Mouse (Mus musculus) embryo, embryonic 11.5 days (tissue): ENCODE data around the gene Nmnat2.

ENCODE experiments used
- DNase-seq: peaks from one replicate; pipeline ENCODE4 v3.0.0-alpha.2; 2012; ENCODE audit warnings: low read depth, low spot score

The Nmnat2 gene

DNA sequence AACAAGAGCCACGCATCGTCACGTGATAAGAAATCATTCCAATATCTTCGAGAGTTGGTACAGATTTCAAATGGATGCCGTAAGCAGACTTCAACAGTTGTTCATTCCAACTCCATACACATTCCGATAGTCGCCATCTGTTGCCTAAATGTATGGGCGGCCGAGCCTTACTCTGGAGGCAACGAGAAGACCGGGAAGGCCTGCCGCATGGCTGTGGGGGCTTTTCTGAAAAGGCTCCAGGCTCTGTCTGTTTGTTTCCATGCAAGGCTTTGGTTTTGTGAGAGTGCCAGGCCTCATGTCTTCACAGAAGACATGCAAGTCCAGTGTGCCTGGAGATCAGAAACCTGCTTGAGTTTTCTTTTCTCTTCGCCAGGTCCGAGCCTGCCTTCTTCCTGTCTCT lies 28.6 kb downstream of the Nmnat2 start:
- no peak for DNase-seq

DNA sequence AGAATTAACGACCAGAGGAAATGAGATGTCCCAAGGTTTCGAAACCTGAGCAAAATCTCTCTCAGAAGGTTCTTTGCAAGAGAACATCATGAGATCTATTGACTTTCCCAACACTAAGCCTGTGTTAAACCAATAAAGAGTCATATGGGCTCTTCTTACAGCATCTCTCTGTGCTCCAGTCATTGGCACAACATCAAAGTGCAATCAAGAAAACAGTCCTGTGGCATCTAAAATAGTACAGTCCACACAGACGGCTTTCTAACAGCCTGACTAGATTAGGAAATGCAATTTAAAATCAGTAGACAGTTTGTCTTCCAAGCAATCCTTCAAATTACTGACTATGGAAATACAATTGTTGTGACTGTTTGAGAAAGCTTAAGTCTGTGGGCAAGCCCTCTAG lies 32.2 kb downstream of the Nmnat2 start:
- DNase-seq: no peak

DNA sequence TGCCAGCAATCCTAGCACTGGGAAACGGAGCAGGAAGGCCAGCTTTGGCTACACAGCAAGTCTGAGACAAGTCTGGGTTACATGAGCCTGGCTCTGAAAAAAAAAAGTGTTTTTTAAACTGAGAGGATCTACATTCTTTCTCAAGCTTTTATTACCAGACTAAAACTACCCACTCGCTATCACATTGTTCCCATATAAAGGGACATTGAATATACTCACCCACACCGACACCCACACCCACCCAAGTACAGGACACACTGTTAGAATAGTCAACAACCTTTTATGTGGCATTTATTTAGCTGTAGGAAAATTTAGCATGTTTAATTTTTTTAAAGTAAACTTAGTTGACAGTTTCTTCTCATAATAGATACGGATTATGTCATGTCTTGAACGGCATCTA lies 35.3 kb downstream of the Nmnat2 start:
- no peak for DNase-seq

DNA sequence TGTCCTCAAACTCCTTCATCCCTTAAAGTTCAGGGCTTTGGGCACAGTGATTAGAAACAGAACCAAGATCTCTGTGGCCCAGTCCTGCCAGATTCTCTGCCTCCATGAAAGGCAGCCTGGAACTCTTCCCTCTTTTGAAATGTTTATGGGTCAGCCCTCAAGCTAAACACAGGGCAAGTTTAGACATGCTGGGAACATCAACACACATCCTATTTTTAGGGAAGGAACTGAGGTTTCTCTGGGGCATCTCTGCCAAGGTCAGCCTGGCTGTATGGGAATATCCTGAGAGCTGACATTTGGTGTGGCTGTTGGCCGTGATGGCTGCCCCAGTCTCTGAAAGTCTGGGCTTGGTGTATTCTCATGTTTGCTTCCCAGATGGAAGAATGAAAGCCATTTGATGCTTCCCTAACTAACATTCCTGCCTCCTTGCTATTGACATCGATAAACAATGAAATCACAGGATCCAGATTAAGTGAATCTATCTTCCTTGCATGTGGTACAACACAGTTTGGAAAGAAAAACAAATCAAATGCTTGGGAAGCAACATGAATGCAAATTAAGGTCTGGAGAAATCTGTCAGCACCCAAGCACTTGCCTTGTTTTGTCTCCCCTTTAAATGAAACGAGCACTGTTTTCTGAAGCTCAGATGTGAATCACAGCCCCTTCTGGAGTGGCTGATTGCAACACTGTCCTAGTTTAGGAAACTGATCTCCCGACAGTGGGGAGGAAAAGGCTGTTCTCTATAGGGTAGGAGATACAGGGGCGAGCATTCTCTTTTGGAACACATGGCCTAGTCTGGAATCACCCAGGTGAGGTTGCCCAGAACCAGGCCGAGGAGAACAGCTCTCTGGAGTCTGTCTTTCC lies 37.7 kb downstream of the Nmnat2 start:
- no peak for DNase-seq

DNA sequence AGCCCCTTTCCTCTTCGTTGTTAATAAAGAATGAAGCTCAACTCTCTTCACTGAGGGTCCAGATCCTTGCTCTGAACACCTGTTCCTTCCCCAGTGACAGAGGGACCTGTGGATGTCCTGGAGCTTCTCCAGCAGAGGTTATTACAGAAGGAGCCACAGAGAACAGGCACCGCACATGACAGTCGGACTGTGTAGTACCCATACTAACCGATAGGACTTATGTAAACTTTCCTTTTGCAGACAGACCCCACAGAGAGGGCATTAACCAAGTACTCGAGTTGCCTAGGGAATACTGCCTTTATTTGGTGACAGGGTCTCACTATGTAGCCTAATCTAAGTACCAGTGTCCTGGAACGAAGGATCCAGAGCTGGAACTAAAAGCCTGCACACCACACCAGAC lies 39.0 kb downstream of the Nmnat2 start:
- DNase-seq: no peak

DNA sequence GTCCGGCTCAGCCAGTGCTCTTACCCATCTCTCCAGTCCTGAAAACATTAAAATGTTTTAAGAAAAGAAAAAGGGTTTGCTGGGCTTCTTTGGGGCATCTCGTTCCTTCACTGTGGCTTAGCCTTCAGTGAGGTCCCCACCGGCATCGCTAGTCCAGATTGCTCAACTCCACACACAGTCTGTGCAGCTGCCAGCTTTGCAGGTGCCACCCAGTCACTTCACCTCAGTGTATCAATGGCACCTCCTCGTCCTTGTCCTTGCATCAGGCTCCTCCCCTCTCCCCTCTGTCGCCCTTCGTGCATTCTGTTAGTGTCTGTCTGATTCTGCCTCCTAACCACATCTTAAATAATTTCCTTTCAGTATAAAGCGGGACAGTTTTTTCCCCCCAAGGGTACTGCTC lies 45.2 kb downstream of the Nmnat2 start:
- DNase-seq: no peak

DNA sequence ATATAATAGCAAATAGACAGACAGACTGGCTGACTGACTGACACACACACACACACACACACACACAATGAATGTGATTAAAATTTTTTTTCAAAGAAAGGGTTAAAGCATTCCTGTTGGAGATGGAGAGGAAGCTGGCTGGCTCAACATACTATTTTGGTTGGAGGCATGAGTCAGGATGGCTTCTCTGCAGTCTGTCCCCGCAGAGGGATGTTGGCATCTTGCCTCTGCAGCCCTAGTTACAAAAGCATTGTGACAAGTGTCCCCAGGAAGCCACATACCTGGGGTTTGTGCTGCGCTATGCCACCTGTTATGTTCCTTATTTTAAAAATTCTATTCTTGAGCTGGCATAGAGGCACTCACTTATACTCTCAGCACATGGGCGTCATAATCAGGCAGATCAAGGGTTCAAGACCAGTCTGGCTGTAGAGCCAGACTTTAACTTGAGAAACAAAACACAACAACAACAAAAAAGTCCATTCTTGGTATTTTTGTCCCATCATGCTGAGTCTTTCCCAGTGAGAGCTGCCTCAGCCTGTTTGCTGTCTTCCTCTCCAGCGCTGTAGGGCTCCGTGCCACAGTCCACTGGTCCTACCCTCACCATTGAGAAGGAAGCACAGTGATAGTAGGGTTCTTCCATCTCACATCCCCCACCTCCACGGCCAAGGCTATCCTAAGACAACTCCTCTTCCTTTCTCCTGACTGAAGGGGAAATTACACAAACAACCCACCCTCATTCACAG lies 45.9 kb downstream of the Nmnat2 start:
- DNase-seq: no peak

DNA sequence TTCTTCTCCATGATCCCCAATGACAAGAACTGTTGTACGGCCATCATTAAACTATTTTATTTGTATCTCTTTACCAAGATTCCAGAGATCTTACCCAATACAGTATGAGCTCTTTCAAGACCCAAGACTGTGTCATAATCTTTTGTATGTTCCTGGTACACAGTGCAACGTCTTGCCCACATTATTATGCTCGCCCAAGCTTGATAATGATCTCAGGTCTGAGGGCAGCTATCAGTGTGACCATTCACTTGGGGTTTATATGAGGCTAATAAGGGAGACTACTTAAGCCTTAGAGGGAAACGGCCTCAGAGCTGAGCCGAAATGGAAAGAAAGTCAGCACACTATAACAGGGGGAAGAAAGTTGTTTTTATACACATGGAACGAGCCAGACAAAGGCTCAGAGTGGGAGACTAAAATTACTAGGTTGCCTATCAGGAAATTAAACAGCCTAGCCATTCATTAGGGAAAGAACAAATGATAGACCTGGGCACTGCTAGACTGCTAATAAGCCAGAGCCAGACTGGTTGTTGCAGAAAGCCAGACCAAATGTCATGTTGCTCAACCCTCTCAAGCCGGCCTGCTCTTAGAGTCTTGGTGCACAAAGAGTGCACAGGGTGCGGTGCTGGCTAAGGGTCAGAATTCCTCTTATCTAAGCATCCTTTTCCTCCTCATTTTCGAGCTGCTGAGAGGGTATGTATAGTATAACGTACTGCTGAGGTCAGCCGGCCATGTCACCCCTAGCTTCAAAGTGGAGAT lies 47.7 kb downstream of the Nmnat2 start:
- no peak for DNase-seq

DNA sequence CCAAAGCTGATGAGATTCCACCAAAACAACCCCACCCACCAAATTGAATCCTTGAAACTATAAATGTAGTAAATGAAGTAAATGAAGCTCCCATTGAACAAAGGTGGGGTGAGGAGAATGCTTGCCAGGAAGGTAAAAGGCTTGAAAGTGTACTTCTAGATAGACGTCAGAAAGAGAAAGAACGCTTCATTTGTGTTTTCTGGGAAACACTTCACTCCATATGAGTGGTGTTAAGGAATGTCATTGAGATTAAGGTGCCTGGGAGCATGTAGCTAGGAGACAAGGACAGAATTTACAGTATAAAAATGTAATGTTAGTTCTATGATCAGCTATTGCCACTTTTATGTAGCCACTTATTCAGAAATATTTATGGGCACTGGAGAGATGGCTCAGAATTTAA lies 49.7 kb downstream of the Nmnat2 start:
- DNase-seq: no peak

DNA sequence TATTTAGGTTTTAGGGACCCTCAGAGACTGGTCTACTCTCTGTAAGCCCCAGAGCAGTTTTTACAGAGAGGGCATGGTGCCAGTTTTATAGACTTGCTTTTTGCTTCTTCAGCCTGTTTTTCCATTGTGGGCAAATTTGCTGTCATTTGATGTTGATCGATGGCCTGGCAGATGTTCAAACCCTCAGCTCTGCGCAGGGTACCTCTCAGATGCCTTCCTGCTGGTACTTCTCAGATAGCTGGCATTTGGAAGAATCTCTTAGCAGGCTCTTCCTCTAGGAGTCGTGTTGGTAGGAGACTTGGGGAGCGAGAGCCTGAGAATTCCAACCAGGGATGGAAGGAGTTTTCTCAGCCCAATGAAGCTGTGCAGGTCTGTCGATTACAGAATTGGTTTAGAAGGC lies 51.3 kb downstream of the Nmnat2 start:
- no peak for DNase-seq

DNA sequence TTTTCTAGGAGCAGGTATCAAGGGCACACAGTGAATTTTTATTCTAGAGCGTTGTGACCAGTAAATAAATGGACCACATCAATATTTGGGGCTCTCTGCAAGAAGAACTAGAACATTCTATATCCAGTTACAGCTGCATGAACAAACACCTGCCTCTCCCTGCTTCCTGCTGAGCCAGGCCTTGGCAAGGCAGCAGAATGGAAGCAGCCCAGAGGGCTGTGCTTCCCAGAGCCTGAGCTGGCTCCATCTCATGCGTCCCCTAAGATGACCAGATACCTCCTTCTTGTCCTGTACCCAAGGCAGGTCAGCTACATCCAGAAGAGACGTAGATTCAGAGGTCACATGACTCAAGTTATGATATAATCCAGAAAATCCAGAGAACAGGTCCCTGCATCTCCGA lies 52.0 kb downstream of the Nmnat2 start:
- DNase-seq: no peak

DNA sequence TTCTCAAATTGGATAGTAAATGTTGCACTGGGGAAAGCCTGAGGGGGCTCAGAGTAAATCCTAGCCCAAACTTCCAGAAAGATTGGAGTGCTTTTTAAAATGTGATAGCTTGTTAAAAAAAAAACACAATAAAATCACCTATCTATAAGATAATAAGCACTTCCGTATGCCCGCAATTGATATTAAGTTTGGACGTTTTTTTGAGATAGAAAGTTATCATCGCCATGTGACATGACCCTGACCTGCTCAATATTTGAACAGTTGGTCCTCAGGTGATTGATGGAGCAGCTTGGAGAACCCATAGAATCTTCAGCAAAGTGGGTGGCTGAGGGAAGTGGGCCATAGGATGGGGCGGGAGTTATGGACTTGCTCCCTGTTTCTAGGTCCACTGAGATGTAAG lies 52.5 kb downstream of the Nmnat2 start:
- no peak for DNase-seq

DNA sequence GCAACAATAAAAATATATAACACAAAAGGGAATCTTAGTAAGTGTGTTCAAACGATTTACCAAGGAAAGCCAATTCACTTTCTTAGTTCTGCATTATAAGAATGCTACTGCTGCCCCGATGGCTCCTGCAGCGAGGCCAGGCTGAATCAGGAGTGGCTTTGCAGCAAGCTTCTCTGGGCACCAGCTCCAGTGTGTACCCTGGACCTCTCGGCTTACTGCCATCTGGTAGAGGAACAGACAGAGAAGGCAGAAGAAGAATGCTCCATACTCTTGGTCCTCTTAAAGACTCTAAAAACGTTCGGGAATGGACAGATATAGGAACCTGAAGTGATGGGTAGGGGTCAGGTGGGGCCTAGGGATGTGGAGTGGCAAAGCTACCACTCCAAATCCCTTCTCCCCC lies 53.0 kb downstream of the Nmnat2 start:
- no peak for DNase-seq

DNA sequence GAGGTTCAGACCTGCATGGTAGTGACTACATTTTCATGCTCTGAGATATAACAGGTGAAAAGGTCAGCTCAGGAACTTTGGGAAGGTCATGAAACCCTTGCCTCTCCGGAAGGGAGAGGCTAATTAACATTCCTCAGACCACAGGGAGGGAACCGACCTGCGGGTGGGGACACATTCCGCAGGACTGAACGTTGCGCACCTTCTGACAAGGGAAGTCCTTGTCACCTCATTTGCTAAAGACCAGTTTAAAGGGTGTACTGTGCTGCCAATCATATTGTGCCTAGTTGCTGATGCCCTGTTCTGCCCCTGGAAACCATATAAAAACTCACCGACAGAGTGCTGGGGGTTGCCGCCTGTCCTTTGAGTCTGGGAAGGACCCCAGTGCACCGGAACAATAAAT lies 54.5 kb downstream of the Nmnat2 start:
- DNase-seq: no peak

DNA sequence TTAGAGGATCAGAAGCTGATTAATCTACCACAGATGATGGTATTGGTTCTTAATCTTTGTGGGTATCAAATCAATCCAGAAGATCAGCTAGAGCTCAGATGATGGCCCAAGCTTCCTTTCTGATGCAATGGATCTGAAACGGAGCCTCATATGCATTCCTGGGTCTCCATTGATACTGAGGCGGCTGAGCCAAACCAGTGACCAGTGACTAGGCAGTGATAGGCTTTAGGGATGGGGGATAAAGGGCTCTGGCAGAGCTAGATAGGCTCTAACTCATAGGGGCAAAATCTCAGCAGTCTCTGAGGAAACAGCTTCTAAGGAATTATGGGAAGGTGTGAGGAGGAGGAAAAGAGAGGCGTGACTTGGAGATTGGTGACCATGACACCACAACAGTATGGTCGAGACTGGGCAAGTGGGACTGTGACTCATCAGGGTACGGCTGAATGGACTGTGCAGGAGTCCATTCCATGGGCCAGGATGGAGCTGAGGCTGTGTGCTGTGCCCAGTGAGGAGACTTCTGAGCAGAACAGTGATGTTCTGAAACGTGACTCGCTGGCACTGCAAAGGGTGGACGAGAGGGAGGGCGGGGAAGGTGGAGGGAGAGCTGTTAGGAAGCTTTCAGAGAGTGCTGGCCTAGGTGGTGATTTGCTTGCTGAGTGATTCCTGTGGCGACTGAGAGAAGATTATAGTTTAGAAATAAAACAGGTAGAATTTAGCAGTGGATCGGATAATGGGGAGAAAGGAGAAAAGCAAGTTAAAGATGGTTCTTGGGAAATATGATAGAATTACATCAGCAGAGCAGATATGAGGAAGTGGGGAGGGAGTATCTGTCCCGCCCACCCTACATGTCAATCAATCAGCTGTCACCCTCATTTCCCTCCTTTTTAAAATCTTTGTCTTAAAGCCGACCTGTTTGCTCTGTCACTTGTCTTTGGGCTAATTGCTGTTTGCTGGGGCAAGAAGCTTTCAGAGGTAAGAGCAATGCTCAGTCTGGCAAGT lies 55.9 kb downstream of the Nmnat2 start:
- no peak for DNase-seq

DNA sequence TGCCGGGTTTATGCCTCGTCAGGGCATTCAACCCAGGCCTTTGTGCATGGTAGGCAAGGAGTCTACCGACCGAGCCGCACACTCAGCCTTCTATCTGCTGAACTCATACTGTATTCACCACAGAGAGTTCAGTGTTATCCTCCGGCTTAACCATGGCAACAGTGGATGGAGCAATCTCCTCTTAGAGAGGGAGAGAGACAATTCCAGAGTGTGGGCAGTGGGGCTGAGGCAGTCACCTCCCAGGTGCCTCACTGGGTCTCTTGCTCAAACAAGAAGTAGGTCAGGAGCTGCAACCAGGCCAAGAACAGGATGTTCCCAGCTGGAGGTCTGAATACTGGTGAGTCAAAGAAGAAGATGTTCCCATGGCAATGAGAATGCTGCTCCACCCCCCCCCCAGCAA lies 56.8 kb downstream of the Nmnat2 start:
- no peak for DNase-seq

DNA sequence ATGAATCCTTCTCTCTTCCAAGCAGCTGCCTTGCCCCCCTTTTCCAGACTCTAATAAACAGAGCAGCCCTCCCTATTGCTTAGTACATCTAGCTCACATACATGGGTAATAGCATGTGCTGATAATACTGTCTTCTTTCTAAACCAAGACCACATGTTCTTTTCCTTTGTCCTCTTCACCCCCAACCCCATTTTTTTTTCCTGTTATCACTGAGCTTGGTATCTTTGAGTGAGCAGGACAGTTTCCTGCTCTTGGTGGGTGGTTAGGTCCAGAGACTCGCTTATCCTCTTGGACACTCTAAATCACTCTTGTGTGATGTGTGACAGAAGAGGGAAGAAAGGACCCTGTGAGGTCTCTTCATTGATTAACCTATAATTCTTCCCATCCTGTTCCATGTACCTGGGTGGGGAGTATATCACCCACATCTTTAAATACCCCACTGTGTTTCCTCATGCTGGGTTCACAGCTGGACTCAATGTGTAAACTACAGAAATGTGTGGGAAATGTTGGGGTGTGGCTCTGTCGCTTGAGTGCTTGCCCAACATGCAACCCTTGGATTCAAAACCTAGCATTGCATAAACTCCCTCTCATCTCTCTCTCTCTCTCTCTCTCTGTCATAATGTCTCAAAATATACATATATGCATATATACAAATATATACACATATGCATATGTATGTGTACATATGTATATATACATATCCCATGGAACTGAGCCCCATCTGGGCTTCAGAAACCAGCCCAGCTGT lies 58.9 kb downstream of the Nmnat2 start:
- DNase-seq: no peak

DNA sequence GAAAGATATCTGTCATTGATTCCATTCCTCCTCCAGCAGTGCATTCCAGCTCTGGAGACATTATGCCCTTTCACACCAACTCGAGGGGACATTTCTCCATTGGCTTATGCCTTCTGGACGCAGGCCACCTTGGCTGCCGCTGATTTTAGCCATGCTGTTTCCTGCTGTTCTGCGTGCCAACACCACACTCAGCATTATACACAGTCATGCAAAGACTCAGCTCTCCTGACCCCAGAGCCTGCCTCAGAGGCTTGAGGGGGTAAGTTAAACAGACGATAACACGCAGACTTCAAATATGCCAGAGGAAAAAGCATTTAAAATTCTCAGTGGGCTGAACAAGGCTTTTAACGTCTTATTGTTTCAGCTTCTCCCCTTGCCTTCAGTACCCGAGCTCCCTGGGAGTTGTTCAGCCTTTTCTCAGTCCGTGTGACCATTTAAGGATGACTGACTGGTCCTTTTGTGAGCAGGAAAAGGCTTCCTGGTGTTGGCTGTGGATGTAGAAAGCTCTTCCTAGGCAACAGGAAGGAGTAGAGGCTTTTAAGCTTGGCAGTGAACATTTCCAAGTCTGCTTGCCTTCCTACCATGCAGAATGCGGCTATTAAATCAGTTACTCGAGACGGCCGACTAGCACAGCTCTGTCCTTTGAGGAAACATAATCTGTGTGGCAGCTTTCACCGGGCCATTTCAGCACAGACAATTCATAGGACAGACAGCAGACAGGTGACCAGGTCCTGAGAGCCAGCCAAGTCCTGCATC lies 59.8 kb downstream of the Nmnat2 start:
- no peak for DNase-seq

DNA sequence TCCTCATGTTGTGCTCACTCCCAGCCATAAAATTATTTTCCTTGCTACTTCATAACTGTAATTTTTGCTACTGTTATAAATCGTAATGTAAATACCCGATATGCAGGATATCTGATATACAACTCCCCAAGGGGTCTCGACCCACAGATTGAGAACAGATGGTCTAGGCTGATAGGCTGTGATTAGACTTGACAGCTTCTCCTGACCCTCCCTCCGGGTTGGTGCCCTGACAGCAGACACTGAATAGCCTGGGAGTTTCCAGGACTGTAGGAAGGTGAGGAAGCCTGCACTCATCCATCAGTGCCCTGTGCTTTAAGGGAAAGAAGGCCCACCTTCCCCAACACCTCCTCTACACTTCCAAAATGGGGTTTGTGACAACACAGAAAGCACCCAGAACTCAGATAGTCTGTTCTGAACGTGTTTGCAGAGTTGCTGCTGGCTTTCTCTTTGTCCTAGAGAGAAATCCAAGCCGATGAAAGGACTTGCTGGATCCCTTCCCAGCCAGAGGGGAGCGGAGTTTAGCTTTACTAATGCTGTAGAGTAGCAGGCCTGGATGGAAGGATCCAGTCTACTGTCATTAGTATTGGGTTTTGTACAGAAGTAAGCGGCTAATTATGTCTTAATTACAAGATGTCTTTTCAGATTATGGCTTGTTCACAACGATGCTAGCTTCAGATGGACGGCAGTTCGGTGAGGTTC lies 61.8 kb downstream of the Nmnat2 start:
- DNase-seq: no peak
